Mouse (Mus musculus) spleen, adult 2 months (tissue): ENCODE results near the gene Fance.
A peak's percentile ranks its signal among the peaks of the same experiment; 100 is the strongest.

Source experiments
- CTCF ChIP-seq: fragments of 200-500 bp; IDR thresholded peaks from 2 replicates; pipeline ENCODE4 v1.5.1; 2011; ENCODE audit warnings: mild to moderate bottlenecking, inconsistent platforms; ENCODE audit not compliant: insufficient read depth, insufficient read length, insufficient replicate concordance; ENCODE audit errors: extremely low read depth
- POLR2A ChIP-seq: fragments of 200-500 bp; IDR thresholded peaks from 2 replicates; pipeline ENCODE4 v1.6.1; 2011; ENCODE audit warnings: low read depth, low read length, inconsistent platforms

- TF ChIP-seq CTCF (peak; percentile 16; the same call in 1 of the 2 replicates), POLR2A (no peak)
Measured at GRCm38 (mm10) chr17:28312232-28313211, 797 bp upstream of the Fance start.
